Mouse (Mus musculus) G1E (cell line): ENCODE data around the gene Ripk1. TPM values are rescaled to one million over a fixed set of nuclear protein-coding genes. Genes with fewer than 3 reads are reported as not detected.

ENCODE experiments used
- ATAC-seq: 2 replicates; pipeline ENCODE4 v1.8.0; 2016; ENCODE audit warnings: mild to moderate bottlenecking; ENCODE audit not compliant: insufficient number of reproducible peaks, poor library complexity, low FRiP score, severe bottlenecking; ENCODE audit errors: extremely low read depth
- DNase-seq: peaks from one replicate; pipeline ENCODE4 v3.0.0; 2012; ENCODE audit warnings: low spot score
- H3K27me3 ChIP-seq: 2 replicates; pipeline ENCODE4 v1.6.1; 2012; ENCODE audit warnings: mild to moderate bottlenecking, low read length, inconsistent platforms; ENCODE audit not compliant: insufficient read depth
- H3K36me3 ChIP-seq: replicated peaks from 2 replicates; pipeline ENCODE3; 2012; ENCODE audit warnings: mild to moderate bottlenecking, inconsistent platforms
- H3K4me1 ChIP-seq: 2 replicates; pipeline ENCODE4 v1.6.1; 2012; ENCODE audit warnings: low read depth, low read length, inconsistent platforms, mixed read lengths; ENCODE audit not compliant: insufficient read depth
- H3K4me3 ChIP-seq: 2 replicates; pipeline ENCODE4 v1.5.1; 2012; ENCODE audit warnings: low read depth, mild to moderate bottlenecking, inconsistent platforms, low read length, moderate library complexity, mixed read lengths
- H3K9me3 ChIP-seq: replicated peaks from 2 replicates; pipeline ENCODE4 v1.6.1; 2012; ENCODE audit warnings: inconsistent platforms
- CTCF ChIP-seq: IDR thresholded peaks from 2 replicates; pipeline ENCODE4 v1.5.1; 2012; ENCODE audit warnings: low read depth, low read length, inconsistent platforms, mixed read lengths
- GATA1 ChIP-seq: IDR thresholded peaks from 2 replicates; pipeline ENCODE4 v1.6.1; 2012; ENCODE audit warnings: borderline replicate concordance, low read length, inconsistent platforms, mixed read lengths
- GATA2 ChIP-seq: IDR thresholded peaks from 2 replicates; pipeline ENCODE4 v1.6.1; 2012; ENCODE audit warnings: low read depth, low read length, inconsistent platforms, borderline replicate concordance
- POLR2AphosphoS5 ChIP-seq: IDR thresholded peaks from 2 replicates; pipeline ENCODE4 v1.6.1; 2012; ENCODE audit warnings: low read depth, low read length, inconsistent platforms; ENCODE audit not compliant: insufficient replicate concordance
- TAL1 ChIP-seq: conservative IDR thresholded peaks from 2 replicates; pipeline ENCODE4 v1.6.1; 2012; ENCODE audit warnings: low read depth, low read length, inconsistent platforms, mixed read lengths
- polyA plus RNA-seq: library from polyadenylated mRNA; stranded (reverse); fragments of >175 nt; gene quantifications from 2 replicates; pipeline ENCODE4 v1.2.3, GENCODE M21; 2012
- total RNA-seq, 2 experiments: library from RNA; stranded (forward) in 1 of 2; stranded (reverse) in 1 of 2; fragments of 200-1000 nt in 1 of 2; fragments of >200 nt in 1 of 2; fragmentation: Nextera tagmentation in 1 of 2; gene quantifications; 2 replicates each; pipeline ENCODE4 v1.2.3; 2014 to 2017

Ripk1 gene
- total RNA-seq (2014; fragmentation: Nextera tagmentation), result 27.8 and 35.0 TPM in 2 replicates
- total RNA-seq (2017), result 40.3 and 41.6 TPM in 2 replicates
- polyA plus RNA-seq, result 6.7 and 9.7 TPM in 2 replicates

DNA sequence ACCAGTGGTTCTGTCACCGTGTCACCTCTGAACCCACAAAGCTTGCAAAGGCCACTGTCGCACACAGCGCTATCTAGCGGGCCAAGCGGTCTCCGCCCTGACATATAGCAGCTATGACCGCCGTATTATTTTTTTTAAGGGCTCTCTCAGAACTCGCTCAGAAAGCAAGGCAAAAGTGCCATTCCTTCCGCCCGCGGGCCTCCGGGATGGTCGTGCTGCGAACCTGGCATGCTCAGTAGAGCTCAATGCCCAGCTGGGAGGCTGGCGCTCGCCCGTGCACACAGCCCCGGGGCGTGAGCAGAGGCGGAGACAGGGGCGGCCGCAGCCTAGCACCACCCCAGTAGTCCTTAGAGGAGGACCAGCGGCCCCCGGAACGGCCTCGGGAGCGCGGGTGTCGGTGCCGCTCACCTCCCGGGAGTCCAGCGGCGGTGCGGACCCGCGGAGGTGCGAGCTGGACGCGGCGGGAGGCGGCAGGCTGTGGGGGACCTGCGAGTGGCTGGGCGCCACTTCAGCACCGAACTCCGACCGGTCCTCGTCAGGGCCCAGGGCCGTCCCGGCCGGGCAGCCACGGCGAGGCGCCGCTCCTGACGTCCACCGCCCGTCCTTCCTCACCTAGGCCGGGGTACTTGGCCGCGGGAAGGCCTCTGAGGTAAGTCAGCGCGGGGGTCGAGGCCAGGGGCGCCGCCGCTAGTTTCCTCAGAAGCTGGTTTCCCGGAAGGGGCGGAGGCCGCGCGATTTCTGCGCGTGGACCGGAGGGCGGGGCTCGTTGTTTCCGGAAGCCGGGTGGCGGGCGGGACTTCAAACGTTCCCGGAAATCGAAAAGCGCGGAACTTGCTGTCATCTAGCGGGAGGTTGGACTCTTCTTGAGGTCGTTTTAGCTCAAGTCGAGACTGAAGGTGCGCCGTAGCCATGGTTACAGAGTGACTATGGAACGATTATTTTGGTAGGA, at the start of gene Ripk1, which contains the start of gene Serpinb6a:
TSS of gene Ripk1 (plus strand) at position 306 of the 949 bp plus-strand sequence.
TSS of gene Serpinb6a (minus strand) at position 737 of the 949 bp plus-strand sequence.
- H3K36me3 ChIP-seq, result peaks cover 12% of the 10 kb centered on the region
- H3K9me3 ChIP-seq, result no peaks in the 10 kb centered on the region
- H3K4me1 ChIP-seq, result peaks cover 27% of the 10 kb centered on the region
- peak within 1 kb of the TSS; percentile 100 for H3K4me3 ChIP-seq
- peak; percentile 88 for ATAC-seq
- peak; percentile 85 for DNase-seq
- TF ChIP-seq GATA2 (no peak), POLR2AphosphoS5 (no peak), CTCF (no peak), TAL1 (no peak), GATA1 (no peak)
- no peaks in the 10 kb centered on the region for H3K27me3 ChIP-seq

DNA sequence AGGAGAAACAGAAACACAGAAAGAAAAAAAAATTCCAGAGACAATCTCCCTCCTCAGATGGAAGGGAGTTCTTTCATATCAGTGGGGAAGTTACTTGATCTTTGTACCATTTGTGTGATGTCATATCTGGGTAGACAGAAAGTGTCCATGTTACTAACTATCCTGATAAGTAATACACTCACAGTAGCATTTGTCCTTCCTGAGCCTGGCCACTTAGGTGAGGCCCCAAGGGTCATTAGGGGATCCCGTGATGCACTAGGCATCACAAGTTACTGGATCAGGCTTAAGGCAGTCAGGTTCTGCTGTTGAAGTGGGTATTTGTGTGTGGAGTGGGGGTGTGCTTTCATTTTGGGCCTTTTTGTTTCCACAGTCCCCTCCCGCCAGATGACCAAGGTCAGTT, 49.2 kb upstream of the Ripk1 start:
- ATAC-seq, result no peak
- Histone ChIP-seq H3K36me3 (no peaks in the 10 kb centered on the region), H3K27me3 (peaks cover 11% of the 10 kb centered on the region; the same call in 1 of the 2 replicates), H3K9me3 (no peaks in the 10 kb centered on the region), H3K4me3 (no peak overlapping the region), H3K4me1 (no peaks in the 10 kb centered on the region)
- TF ChIP-seq CTCF (no peak), TAL1 (no peak), GATA1 (no peak), POLR2AphosphoS5 (no peak), GATA2 (no peak)
- DNase-seq, result no peak

DNA sequence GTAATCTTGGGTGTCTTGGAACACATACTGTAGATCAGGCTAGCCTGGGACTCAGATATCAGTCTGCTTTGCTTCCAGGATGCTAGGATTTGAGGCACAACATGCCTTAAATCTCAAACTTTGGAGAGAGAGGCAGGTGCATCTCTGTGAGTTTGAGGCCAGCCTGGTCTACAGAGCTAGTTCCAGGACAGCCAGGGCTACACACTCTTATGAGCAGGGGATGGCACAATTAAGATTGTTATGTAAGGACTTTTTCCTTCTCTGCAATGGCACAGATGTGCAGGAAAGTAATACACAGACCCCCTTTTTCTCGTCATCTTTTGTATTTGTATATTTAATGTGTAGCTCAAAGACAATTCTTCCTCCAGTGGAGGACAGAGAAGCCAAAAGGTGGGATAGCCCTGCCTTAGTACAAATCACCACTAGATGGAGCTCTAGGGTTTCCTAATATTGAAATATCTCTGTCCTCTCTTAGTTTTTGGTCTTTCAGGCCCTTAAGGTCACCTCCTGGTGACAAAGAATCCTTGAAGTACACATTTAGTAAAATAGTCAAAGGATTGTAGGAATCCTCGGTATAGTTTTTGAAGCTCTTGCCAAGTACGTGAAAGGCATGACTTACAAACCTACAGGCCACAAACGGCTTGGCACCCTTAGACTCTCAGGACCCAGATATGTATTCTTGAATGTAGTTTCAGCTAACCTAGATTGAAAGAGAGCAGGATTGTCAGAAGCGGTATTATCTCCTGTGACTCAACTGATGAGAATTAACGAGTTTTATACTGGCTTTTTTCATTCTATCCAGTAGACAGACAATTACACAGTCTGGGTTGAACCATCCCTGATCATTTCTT, 45.4 kb upstream of the Ripk1 start:
- DNase-seq (peak; percentile 19), ATAC-seq (0 out of 2 replicates have a peak, but pooled peaks have one; percentile 8)
- Histone ChIP-seq H3K27me3 (0 out of 2 replicates have a peak, but pooled peaks cover 6% of the 10 kb centered on the region), H3K36me3 (no peaks in the 10 kb centered on the region), H3K4me1 (no peaks in the 10 kb centered on the region), H3K9me3 (no peaks in the 10 kb centered on the region), H3K4me3 (no peak overlapping the region)
- TF ChIP-seq CTCF (peak; percentile 60), GATA2 (no peak), POLR2AphosphoS5 (no peak), TAL1 (no peak), GATA1 (no peak)

DNA sequence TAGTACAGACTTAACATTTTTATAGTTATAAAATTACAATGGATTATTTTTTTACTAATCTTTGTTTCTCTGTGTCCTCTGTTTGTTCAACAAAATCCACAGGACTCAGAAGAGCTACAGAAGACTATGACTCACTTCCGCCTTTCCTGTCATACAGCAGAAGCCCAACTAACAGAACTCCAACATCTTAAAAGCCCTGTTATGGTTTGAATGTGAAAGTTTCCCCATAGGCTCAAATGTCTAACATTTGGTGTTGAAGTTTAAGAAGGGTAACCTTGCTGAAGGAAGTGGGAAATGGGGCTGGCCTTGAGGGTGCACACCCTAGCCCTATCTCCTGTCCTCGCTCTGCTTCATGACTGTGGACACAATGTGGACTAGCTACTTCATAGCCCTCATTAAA, 42.4 kb upstream of the Ripk1 start:
- H3K9me3 ChIP-seq, result no peaks in the 10 kb centered on the region
- no peaks in the 10 kb centered on the region for H3K36me3 ChIP-seq
- H3K4me1 ChIP-seq, result peaks cover 2% of the 10 kb centered on the region; the same call in 1 of the 2 replicates
- DNase-seq, result no peak
- H3K4me3 ChIP-seq, result no peak overlapping the region
- no peak for TF ChIP-seq POLR2AphosphoS5
- no peak for TF ChIP-seq TAL1
- TF ChIP-seq GATA1, result no peak
- no peak for TF ChIP-seq GATA2
- TF ChIP-seq CTCF, result no peak
- ATAC-seq, result no peak
- H3K27me3 ChIP-seq, result 0 out of 2 replicates have a peak, but pooled peaks cover 2% of the 10 kb centered on the region

DNA sequence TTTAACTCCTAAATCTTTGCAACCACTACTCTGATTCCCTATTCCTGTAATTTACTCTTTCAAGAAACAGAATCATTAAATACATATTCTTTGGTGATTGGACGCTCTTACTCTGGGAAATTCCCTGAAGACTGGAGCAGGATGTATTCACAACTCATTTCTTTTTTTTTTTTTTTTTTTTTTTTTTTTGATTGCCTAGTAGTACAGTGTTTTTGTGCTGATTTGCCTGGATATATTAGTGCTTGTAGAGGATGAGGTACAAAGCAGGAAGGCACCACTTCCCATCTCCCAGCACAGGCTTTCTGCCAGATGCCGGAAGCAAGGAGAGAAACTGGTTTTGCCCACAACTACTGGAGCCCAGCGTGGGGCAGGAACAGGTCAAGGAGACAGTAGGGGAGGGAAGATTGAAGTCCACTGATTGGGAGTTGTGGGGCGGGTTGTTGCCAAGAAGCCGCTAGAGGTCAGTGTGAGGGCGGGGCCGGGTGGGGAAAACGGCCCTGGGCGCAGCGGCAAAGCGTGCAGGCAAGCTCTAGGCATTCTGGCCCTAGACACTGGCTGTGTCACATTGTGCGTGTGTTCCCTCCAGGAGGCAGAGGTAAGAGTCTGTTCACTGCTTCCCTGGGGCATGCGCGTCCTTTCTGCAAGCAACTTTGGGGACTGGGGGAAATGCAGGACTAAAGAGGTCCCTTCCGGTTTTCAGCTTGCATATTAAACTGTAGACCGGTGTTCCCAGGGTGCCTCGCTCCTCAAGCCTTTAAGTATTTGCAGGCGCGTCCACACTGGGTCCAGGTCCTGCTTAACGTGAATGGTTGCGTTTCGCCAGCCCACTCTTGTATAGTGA, 37.7 kb upstream of the Ripk1 start, which contains the start of gene Nqo2:
TSS of gene Nqo2 (plus strand) at position 482 of the 841 bp plus-strand sequence.
- ATAC-seq (peak; percentile 83), DNase-seq (peak; percentile 65)
- TF ChIP-seq CTCF (no peak), GATA2 (no peak), GATA1 (no peak), TAL1 (no peak), POLR2AphosphoS5 (no peak)
- Histone ChIP-seq H3K36me3 (no peaks in the 10 kb centered on the region), H3K4me3 (peak within 1 kb of the TSS; percentile 77), H3K9me3 (no peaks in the 10 kb centered on the region), H3K4me1 (peaks cover 21% of the 10 kb centered on the region), H3K27me3 (no peaks in the 10 kb centered on the region)
